Mouse (Mus musculus) MEL (cell line): ENCODE results near the gene Gm813. TPM values are rescaled to one million over a fixed set of nuclear protein-coding genes. Genes with fewer than 3 reads are reported as not detected.

Experiments used
- DNase-seq: peaks from one replicate; pipeline ENCODE4 v3.0.0; 2011; ENCODE audit warnings: low read depth, low spot score
- H3K27ac ChIP-seq: 2 replicates; pipeline ENCODE4 v1.5.1; 2012; ENCODE audit warnings: low read depth, mild to moderate bottlenecking, control low read depth, low read length, moderate library complexity; ENCODE audit not compliant: control insufficient read depth
- H3K27me3 ChIP-seq, 2 experiments: fragments of 150-350 bp in 1 of 2; sonication (generic) in 1 of 2; 2 replicates each; pipeline ENCODE4 v1.6.1; 2012; ENCODE audit warnings: low read length in 2 of 2, mild to moderate bottlenecking in 2 of 2, improper control_type of control experiment in 1 of 2, moderate library complexity in 1 of 2; ENCODE audit not compliant: insufficient read depth in 2 of 2, control insufficient read depth in 1 of 2
- H3K36me3 ChIP-seq, 2 experiments: 2 replicates each; pipeline ENCODE4 v1.6.1; 2012 to 2014; ENCODE audit warnings: low read length in 2 of 2, improper control_type of control experiment in 1 of 2, inconsistent platforms in 1 of 2, mild to moderate bottlenecking in 1 of 2; ENCODE audit not compliant: insufficient read depth in 2 of 2, control insufficient read depth in 1 of 2
- H3K4me1 ChIP-seq, 2 experiments: fragments of 150-350 bp in 1 of 2; sonication (generic) in 1 of 2; 2 replicates each; pipeline ENCODE4 v1.6.1; 2012; ENCODE audit warnings: low read length in 2 of 2, improper control_type of control experiment in 1 of 2, mild to moderate bottlenecking in 1 of 2; ENCODE audit not compliant: insufficient read depth in 2 of 2, control insufficient read depth in 1 of 2
- H3K4me3 ChIP-seq, 2 experiments: fragments of 150-350 bp in 1 of 2; sonication (generic) in 1 of 2; 2 replicates each; pipeline ENCODE4 v1.5.1; 2012; ENCODE audit warnings: low read depth in 2 of 2, low read length in 2 of 2, mild to moderate bottlenecking in 2 of 2, moderate library complexity in 2 of 2, control low read depth in 1 of 2, improper control_type of control experiment in 1 of 2; ENCODE audit not compliant: control insufficient read depth in 1 of 2, insufficient read depth in 1 of 2
- H3K79me2 ChIP-seq: 2 replicates; pipeline ENCODE4 v1.6.1; 2012; ENCODE audit warnings: mild to moderate bottlenecking, low read length, moderate library complexity; ENCODE audit not compliant: control insufficient read depth, poor library complexity, insufficient read depth
- H3K9ac ChIP-seq: 2 replicates; pipeline ENCODE4 v1.6.1; 2012; ENCODE audit warnings: low read depth, mild to moderate bottlenecking, control low read depth, low read length, moderate library complexity; ENCODE audit not compliant: control insufficient read depth, poor library complexity, severe bottlenecking
- H3K9me3 ChIP-seq: fragments of 150-350 bp; sonication (generic); replicated peaks from 2 replicates; pipeline ENCODE4 v1.6.1; 2012; ENCODE audit warnings: mild to moderate bottlenecking, low read length, improper control_type of control experiment, moderate library complexity; ENCODE audit not compliant: insufficient read depth
- CHD2 ChIP-seq: IDR thresholded peaks from 2 replicates; pipeline ENCODE4 v1.6.1; 2011; ENCODE audit warnings: low read length, improper control_type of control experiment
- CTCF ChIP-seq, 3 experiments: IDR thresholded peaks in 2 of 3; conservative IDR thresholded peaks in 1 of 3; 2 replicates each; pipeline ENCODE4 v1.5.1; 2011 to 2012; ENCODE audit warnings: low read length in 3 of 3, low read depth in 2 of 3, mild to moderate bottlenecking in 2 of 3, improper control_type of control experiment in 1 of 3, inconsistent platforms in 1 of 3, mixed read lengths in 1 of 3, moderate library complexity in 1 of 3; ENCODE audit not compliant: control insufficient read depth in 1 of 3, insufficient read depth in 1 of 3, poor library complexity in 1 of 3, severe bottlenecking in 1 of 3
- E2F4 ChIP-seq: IDR thresholded peaks from 2 replicates; pipeline ENCODE4 v1.6.1; 2011; ENCODE audit warnings: low read depth, low read length, improper control_type of control experiment, borderline replicate concordance
- ELF1 ChIP-seq: IDR thresholded peaks from 2 replicates; pipeline ENCODE4 v1.6.1; 2014; ENCODE audit warnings: low read depth, mild to moderate bottlenecking, inconsistent platforms, low read length, improper control_type of control experiment, moderate library complexity
- EP300 ChIP-seq, 2 experiments: IDR thresholded peaks; 2 replicates each; pipeline ENCODE4 v1.6.1; 2011; ENCODE audit warnings: improper control_type of control experiment in 2 of 2, low read length in 2 of 2, low read depth in 1 of 2, mild to moderate bottlenecking in 1 of 2
- ETS1 ChIP-seq: IDR thresholded peaks from 2 replicates; pipeline ENCODE4 v1.6.1; 2012; ENCODE audit warnings: low read depth, mild to moderate bottlenecking, inconsistent platforms, low read length, improper control_type of control experiment, moderate library complexity
- GABPA ChIP-seq: IDR thresholded peaks from 2 replicates; pipeline ENCODE4 v1.6.1; 2012; ENCODE audit warnings: low read depth, mild to moderate bottlenecking, inconsistent platforms, low read length, improper control_type of control experiment, moderate library complexity
- GATA1 ChIP-seq: IDR thresholded peaks from 2 replicates; pipeline ENCODE4 v1.6.1; 2011; ENCODE audit warnings: low read depth, low read length, improper control_type of control experiment
- HCFC1 ChIP-seq: IDR thresholded peaks from 2 replicates; pipeline ENCODE4 v1.6.1; 2012; ENCODE audit warnings: low read depth, mild to moderate bottlenecking, inconsistent platforms, low read length, improper control_type of control experiment, moderate library complexity
- JUND ChIP-seq: IDR thresholded peaks from 2 replicates; pipeline ENCODE4 v1.6.1; 2011; ENCODE audit warnings: low read depth, mild to moderate bottlenecking, improper control_type of control experiment, low read length
- KAT2A ChIP-seq: conservative IDR thresholded peaks from 2 replicates; pipeline ENCODE4 v1.6.1; 2012; ENCODE audit warnings: low read depth, low read length, improper control_type of control experiment, inconsistent platforms
- MAZ ChIP-seq: IDR thresholded peaks from 2 replicates; pipeline ENCODE4 v1.6.1; 2012; ENCODE audit warnings: low read depth, mild to moderate bottlenecking, inconsistent platforms, low read length, improper control_type of control experiment
- MEF2A ChIP-seq: IDR thresholded peaks from 2 replicates; pipeline ENCODE4 v1.6.1; 2014; ENCODE audit warnings: low read depth, mild to moderate bottlenecking, inconsistent platforms, low read length, improper control_type of control experiment; ENCODE audit not compliant: poor library complexity, insufficient replicate concordance, severe bottlenecking; ENCODE audit errors: extremely low read depth
- MYB ChIP-seq: IDR thresholded peaks from 2 replicates; pipeline ENCODE4 v1.6.1; 2011; ENCODE audit warnings: mild to moderate bottlenecking, low read depth, low read length, improper control_type of control experiment
- MYC ChIP-seq: IDR thresholded peaks from 2 replicates; pipeline ENCODE4 v1.6.1; 2011; ENCODE audit warnings: low read depth, mild to moderate bottlenecking, low read length, improper control_type of control experiment, moderate library complexity
- NELFE ChIP-seq: IDR thresholded peaks from 2 replicates; pipeline ENCODE4 v1.6.1; 2011; ENCODE audit warnings: low read depth, low read length, improper control_type of control experiment
- NRF1 ChIP-seq: IDR thresholded peaks from 2 replicates; pipeline ENCODE4 v1.6.1; 2014; ENCODE audit warnings: low read depth, mild to moderate bottlenecking, inconsistent platforms, low read length, improper control_type of control experiment, moderate library complexity; ENCODE audit not compliant: poor library complexity, insufficient read depth, severe bottlenecking
- POLR2AphosphoS2 ChIP-seq: IDR thresholded peaks from 2 replicates; pipeline ENCODE4 v1.6.1; 2011; ENCODE audit warnings: low read length, improper control_type of control experiment
- RCOR1 ChIP-seq: IDR thresholded peaks from 2 replicates; pipeline ENCODE4 v1.6.1; 2012; ENCODE audit warnings: low read depth, mild to moderate bottlenecking, inconsistent platforms, low read length, improper control_type of control experiment
- SIN3A ChIP-seq: IDR thresholded peaks from 2 replicates; pipeline ENCODE4 v1.6.1; 2012; ENCODE audit warnings: low read length, improper control_type of control experiment, inconsistent platforms
- SMC3 ChIP-seq: IDR thresholded peaks from 2 replicates; pipeline ENCODE4 v1.6.1; 2011; ENCODE audit warnings: low read depth, low read length, improper control_type of control experiment
- TAL1 ChIP-seq: IDR thresholded peaks from 2 replicates; pipeline ENCODE4 v1.6.1; 2012; ENCODE audit warnings: mild to moderate bottlenecking, inconsistent platforms, low read length, moderate library complexity, mixed read lengths
- TBP ChIP-seq: IDR thresholded peaks from 2 replicates; pipeline ENCODE4 v1.8.0; 2011; ENCODE audit warnings: low read depth, low read length, improper control_type of control experiment
- TCF12 ChIP-seq: IDR thresholded peaks from 2 replicates; pipeline ENCODE4 v1.6.1; 2014; ENCODE audit warnings: low read depth, mild to moderate bottlenecking, inconsistent platforms, low read length, improper control_type of control experiment, moderate library complexity
- UBTF ChIP-seq: IDR thresholded peaks from 2 replicates; pipeline ENCODE4 v1.6.1; 2012; ENCODE audit warnings: low read depth, mild to moderate bottlenecking, inconsistent platforms, low read length, improper control_type of control experiment, moderate library complexity, borderline replicate concordance; ENCODE audit not compliant: insufficient read depth
- USF2 ChIP-seq, 2 experiments: IDR thresholded peaks; 2 replicates each; pipeline ENCODE4 v1.6.1; 2011 to 2012; ENCODE audit warnings: improper control_type of control experiment in 2 of 2, low read length in 2 of 2, borderline replicate concordance in 1 of 2, inconsistent platforms in 1 of 2, low read depth in 1 of 2, mild to moderate bottlenecking in 1 of 2; ENCODE audit not compliant: insufficient read depth in 1 of 2
- ZKSCAN1 ChIP-seq: IDR thresholded peaks from 2 replicates; pipeline ENCODE4 v1.6.1; 2012; ENCODE audit warnings: low read depth, mild to moderate bottlenecking, inconsistent platforms, low read length, improper control_type of control experiment, moderate library complexity
- ZMIZ1 ChIP-seq: IDR thresholded peaks from 2 replicates; pipeline ENCODE4 v1.6.1; 2012; ENCODE audit warnings: low read depth, mild to moderate bottlenecking, inconsistent platforms, low read length, improper control_type of control experiment, moderate library complexity
- ZNF384 ChIP-seq: IDR thresholded peaks from 2 replicates; pipeline ENCODE4 v1.6.1; 2012; ENCODE audit warnings: low read depth, mild to moderate bottlenecking, inconsistent platforms, low read length, improper control_type of control experiment
- polyA plus RNA-seq, 2 experiments: library from polyadenylated mRNA; stranded (reverse) in 1 of 2; unstranded in 1 of 2; fragments of >175 nt in 1 of 2; fragments of >200 nt in 1 of 2; gene quantifications; 2 replicates each; pipeline versions ENCODE4 v1.2.1 to v1.2.4; 2012; ENCODE audit warnings: low replicate concordance in 2 of 2, low read depth in 1 of 2; ENCODE audit not compliant: insufficient read length in 2 of 2, insufficient read depth in 1 of 2, missing spikeins in 1 of 2
- total RNA-seq: library from RNA; depleted of rRNA; stranded (reverse); fragments of 300-350 nt; gene quantifications from 2 replicates; pipeline ENCODE4 v1.2.3, GENCODE M21; 2012

Gene Gm813
- total and polyA plus RNA-seq, 3 experiments, result not detected

DNA sequence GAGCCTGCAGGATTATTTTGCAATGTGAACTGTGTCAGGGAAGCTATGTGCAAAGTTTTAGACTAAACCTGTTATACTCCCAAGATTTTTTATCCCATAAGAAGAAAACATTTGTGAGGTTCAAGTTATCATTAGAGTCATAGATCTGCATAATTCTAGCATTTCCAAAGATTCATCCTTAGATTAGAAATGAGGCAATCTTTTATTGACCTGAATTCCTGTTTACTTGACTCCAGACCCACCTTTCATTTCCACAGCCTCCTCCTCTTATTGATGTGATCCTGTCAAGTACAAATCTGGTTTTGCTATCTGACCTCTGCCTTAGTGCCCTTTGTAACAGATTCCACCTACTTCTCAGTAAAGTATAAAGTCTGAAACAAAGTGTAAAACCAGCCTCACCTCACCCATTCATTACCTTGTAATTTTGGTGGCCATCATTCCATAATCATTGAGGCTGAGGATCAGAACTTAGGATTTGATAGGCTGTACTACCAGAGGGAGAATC, 45.6 kb upstream of the Gm813 start:
- no peaks in the 10 kb centered on the region for H3K27me3 ChIP-seq
- TF ChIP-seq MEF2A (no peak), ZKSCAN1 (no peak), HCFC1 (no peak), NELFE (no peak), ETS1 (no peak), NRF1 (no peak)
- H3K4me3 ChIP-seq, result peak overlapping the region in 1 of 2 experiments; percentile 1; a peak in 1 of 4 replicates
- H3K36me3 ChIP-seq, result peaks cover 0 to 22% of the 10 kb centered on the region in 2 experiments; a peak in 2 of 4 replicates
- peaks cover 13 to 14% of the 10 kb centered on the region in 2 experiments for H3K4me1 ChIP-seq
- H3K27ac ChIP-seq, result peak overlapping the region; percentile 50
- no peaks in the 10 kb centered on the region for H3K9me3 ChIP-seq
- no peaks in the 10 kb centered on the region for H3K79me2 ChIP-seq
- peak; percentile 23 for DNase-seq
- H3K9ac ChIP-seq, result no peak overlapping the region

DNA sequence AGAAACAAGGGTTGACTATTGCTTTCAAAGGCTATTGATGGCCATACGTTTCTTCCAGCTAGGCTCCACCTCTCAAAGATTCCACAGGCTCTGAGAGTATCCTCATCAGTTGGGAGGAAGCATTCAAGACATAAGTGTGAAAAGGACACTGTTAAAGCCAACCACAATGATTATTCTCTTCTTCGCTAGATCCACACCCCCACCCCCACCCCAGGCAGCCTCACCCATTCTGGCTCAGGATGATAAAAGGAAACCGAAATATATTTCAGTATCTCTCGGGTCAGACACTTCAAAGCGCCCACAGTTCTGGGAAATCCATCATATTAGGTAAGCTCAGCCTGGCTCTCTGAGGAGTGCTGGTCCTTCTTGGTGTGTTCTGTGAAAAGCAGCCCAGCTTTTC, 45.0 kb upstream of the Gm813 start:
- Histone ChIP-seq H3K9ac (no peak overlapping the region), H3K9me3 (no peaks in the 10 kb centered on the region), H3K27me3 (no peaks in the 10 kb centered on the region), H3K79me2 (no peaks in the 10 kb centered on the region), H3K4me1 (peaks cover 13 to 14% of the 10 kb centered on the region in 2 experiments), H3K36me3 (peaks cover 0 to 20% of the 10 kb centered on the region in 2 experiments; a peak in 2 of 4 replicates), H3K27ac (peak overlapping the region; percentile 74), H3K4me3 (peak overlapping the region in 1 of 2 experiments; percentile 1; a peak in 1 of 4 replicates)
- peak; percentile 81 for DNase-seq
- TF ChIP-seq TBP (0 out of 2 replicates have a peak, but pooled peaks have one; percentile 31), MAZ (no peak), NELFE (no peak), ELF1 (no peak), JUND (no peak), ZMIZ1 (0 out of 2 replicates have a peak, but pooled peaks have one; percentile 47), TCF12 (peak; percentile 92), RCOR1 (peak; percentile 72; the same call in 1 of the 2 replicates), SIN3A (peak; percentile 61; the same call in 1 of the 2 replicates), CHD2 (peak; percentile 57), E2F4 (no peak), USF2 (IDR thresholded peaks at IDR 0.05; ENCODE audit: borderline replicate concordance in 1 of 2, insufficient read depth in 1 of 2, low read depth in 1 of 2, low read length in 2 of 2) (no peak), EP300 (IDR thresholded peaks at IDR 0.05; ENCODE audit: low read depth in 1 of 2, low read length in 2 of 2) (peak; percentile 90 to 97), GATA1 (peak; percentile 72), HCFC1 (no peak), ETS1 (peak; percentile 81), ZNF384 (no peak), UBTF (no peak), MEF2A (no peak), CTCF (IDR thresholded peaks at IDR 0.05 in 2 of 3, conservative IDR thresholded peaks at IDR 0.05 in 1 of 3; ENCODE audit: control insufficient read depth in 1 of 3, insufficient read depth in 1 of 3, low read depth in 2 of 3, low read length in 3 of 3, poor library complexity in 1 of 3, severe bottlenecking in 1 of 3) (no peak), GABPA (no peak), TAL1 (peak; percentile 87), MYC (no peak), MYB (peak; percentile 71; the same call in 1 of the 2 replicates), KAT2A (no peak), SMC3 (peak; percentile 14; the same call in 1 of the 2 replicates), POLR2AphosphoS2 (no peak), NRF1 (no peak)
